Comparison of ENCODE assay signal across 9 mouse cellular contexts in the genomic region with DNA sequence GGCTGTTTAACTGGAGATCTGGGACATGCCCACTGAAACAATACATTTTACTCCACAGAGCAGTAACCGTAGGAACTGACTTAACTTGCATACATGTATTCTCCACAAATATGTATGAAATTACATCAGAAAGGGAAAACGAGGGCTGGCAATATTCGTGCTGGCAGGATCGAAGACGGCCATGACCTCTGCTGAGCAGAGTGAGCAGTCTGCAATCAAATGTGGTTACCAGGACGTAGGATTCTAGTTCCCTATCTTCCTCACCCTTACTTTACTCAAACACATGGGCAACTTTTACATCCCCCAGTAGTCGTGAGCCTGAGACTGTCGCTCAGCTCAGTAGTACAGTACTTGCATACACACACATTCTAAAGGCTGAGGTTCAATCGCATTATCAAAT. TPM values are rescaled to one million over a fixed set of nuclear protein-coding genes. Genes with fewer than 3 reads are reported as not detected.
DNase-seq lines count a peak whose midpoint lies in the region; ATAC-seq and TF ChIP-seq lines count a peak whose summit lies in the region.
"Had no signal": no experiment of that assay in that cellular context is flagged by ENCODE, and none has a peak within 500 bp of the region (broad histone marks: within the 10 kb centered on the region; RNA-seq: fewer than 3 reads in every experiment).

No protein-coding gene starts in this region.

- no peak for DNase-seq in heart, adult 8-10 months (ENCODE audit: low spot score)
- no peak for DNase-seq in hindbrain, embryonic 14.5 days (ENCODE audit: low spot score)
- DNase-seq in midbrain, embryonic 14.5 days: no peak
- DNase-seq in layer of hippocampus, postnatal 10 days (ENCODE audit: low spot score in 2 of 2): no peak
- no peak for DNase-seq in adrenal gland, postnatal 25 days
- DNase-seq in adrenal gland, postnatal 10 days: no peak
- DNase-seq: gastrocnemius, postnatal 36 days had no signal

- peaks cover 50% of the 10 kb centered on the region for H3K36me3 ChIP-seq in heart, embryonic 14.5 days (ENCODE audit: control insufficient read depth, insufficient read depth, low read length)
- peaks cover 41% of the 10 kb centered on the region for H3K36me3 ChIP-seq in hindbrain, embryonic 14.5 days (replicated peaks; ENCODE audit: control insufficient read depth, insufficient read depth)
- H3K36me3 ChIP-seq in midbrain, embryonic 14.5 days (ENCODE audit: control insufficient read depth, insufficient read depth, low read length): peaks cover 33% of the 10 kb centered on the region

- peak overlapping the region; percentile 100; the same call in 1 of the 2 replicates for H3K9ac ChIP-seq in heart, embryonic 14.5 days (ENCODE audit: low read length)
- peak overlapping the region; percentile 14; the same call in 1 of the 2 replicates for H3K9ac ChIP-seq in hindbrain, embryonic 14.5 days
- 0 out of 2 replicates have a peak overlapping the region, but pooled peaks have one; percentile 100 for H3K9ac ChIP-seq in midbrain, embryonic 14.5 days (replicated peaks; ENCODE audit: low read length)

- no peaks in the 10 kb centered on the region for H3K27me3 ChIP-seq in heart, embryonic 14.5 days (ENCODE audit: control insufficient read depth, insufficient read depth, low read length)
- H3K27me3 ChIP-seq in hindbrain, embryonic 14.5 days (ENCODE audit: control insufficient read depth, insufficient read depth, low read length): no peaks in the 10 kb centered on the region
- no peaks in the 10 kb centered on the region for H3K27me3 ChIP-seq in midbrain, embryonic 14.5 days (ENCODE audit: control insufficient read depth, insufficient read depth, low read length)

- no peaks in the 10 kb centered on the region for H3K9me3 ChIP-seq in heart, embryonic 14.5 days (ENCODE audit: control insufficient read depth, low read length)
- no peaks in the 10 kb centered on the region for H3K9me3 ChIP-seq in hindbrain, embryonic 14.5 days (ENCODE audit: control insufficient read depth, low read length)
- H3K9me3 ChIP-seq in midbrain, embryonic 14.5 days (ENCODE audit: control insufficient read depth, low read length): no peaks in the 10 kb centered on the region

- H3K4me3 ChIP-seq in heart, embryonic 14.5 days (ENCODE audit: control insufficient read depth in 1 of 2, insufficient read depth in 1 of 2, low read depth in 1 of 2, low read length in 2 of 2): peak overlapping the region in 1 of 2 experiments; percentile 98; a peak in 2 of 4 replicates
- peak overlapping the region; percentile 96 for H3K4me3 ChIP-seq in bone marrow macrophage, adult 2 months (ENCODE audit: insufficient read depth, low read length)
- peak overlapping the region; percentile 96 for H3K4me3 ChIP-seq in hindbrain, embryonic 14.5 days (replicated peaks; ENCODE audit: low read length)
- peak overlapping the region; percentile 94 for H3K4me3 ChIP-seq in midbrain, embryonic 14.5 days (replicated peaks; ENCODE audit: low read depth, low read length)

- 0 out of 4 replicates have a peak overlapping the region, but pooled peaks of 1 of the 2 experiments have one; percentile 14 for H3K27ac ChIP-seq in heart, embryonic 14.5 days (replicated peaks in 1 of 2; ENCODE audit: control insufficient read depth in 1 of 2, insufficient read depth in 1 of 2, low read depth in 2 of 2, low read length in 2 of 2)
- peak overlapping the region; percentile 100 for H3K27ac ChIP-seq in bone marrow macrophage, adult 2 months (ENCODE audit: insufficient read depth, low read depth, low read length)
- H3K27ac ChIP-seq in hindbrain, embryonic 14.5 days: no peak overlapping the region
- no peak overlapping the region for H3K27ac ChIP-seq in midbrain, embryonic 14.5 days (replicated peaks; ENCODE audit: low read depth, low read length)

- no peak for TF ChIP-seq POLR2A in bone marrow macrophage, adult 2 months (IDR thresholded peaks at IDR 0.05; ENCODE audit: borderline replicate concordance, low read depth, low read length)

- H3K4me1 ChIP-seq in heart, embryonic 14.5 days (ENCODE audit: control insufficient read depth in 2 of 2, insufficient read depth in 2 of 2, low read length in 2 of 2): peaks cover 0 to 19% of the 10 kb centered on the region in 2 experiments; a peak in 3 of 4 replicates
- peaks cover 19% of the 10 kb centered on the region for H3K4me1 ChIP-seq in bone marrow macrophage, adult 2 months (ENCODE audit: control insufficient read depth, insufficient read depth, low read length)
- peaks cover 13% of the 10 kb centered on the region for H3K4me1 ChIP-seq in hindbrain, embryonic 14.5 days (replicated peaks; ENCODE audit: control insufficient read depth, insufficient read depth, low read length)
- H3K4me1 ChIP-seq in midbrain, embryonic 14.5 days (ENCODE audit: control insufficient read depth, insufficient read depth, low read length): peaks cover 15% of the 10 kb centered on the region

- 83% methylated on average over 9 of the region's 9 CpGs for WGBS in heart, embryonic 14.5 days
- 83% methylated on average over 9 of the region's 9 CpGs for WGBS in hindbrain, embryonic 14.5 days
- 92% methylated on average over 9 of the region's 9 CpGs for WGBS in midbrain, embryonic 14.5 days

- H3K4me2 ChIP-seq in heart, embryonic 14.5 days (ENCODE audit: low read length): peak overlapping the region; percentile 81
- H3K4me2 ChIP-seq in hindbrain, embryonic 14.5 days (replicated peaks): peak overlapping the region; percentile 81
- H3K4me2 ChIP-seq in midbrain, embryonic 14.5 days (ENCODE audit: low read length): peak overlapping the region; percentile 69

- no peak for ATAC-seq in heart, embryonic 14.5 days (ENCODE audit: insufficient number of reproducible peaks, insufficient read depth, low FRiP score, low read depth)
- ATAC-seq in hindbrain, embryonic 14.5 days (ENCODE audit: low FRiP score): no peak
- ATAC-seq in midbrain, embryonic 14.5 days (ENCODE audit: low FRiP score, low TSS enrichment): no peak

- TF ChIP-seq CTCF in bone marrow macrophage, adult 2 months (IDR thresholded peaks at IDR 0.05; ENCODE audit: low read depth, low read length): no peak

RNA-seq across cellular contexts. Expression of a gene that starts 1.7 kb away (rescaled TPM):
- 48.9 and 49.0 TPM in 2 replicates for polyA plus RNA-seq in heart, embryonic 14.5 days (2014; fragmentation: Nextera tagmentation; extraction: Ambion mirVana)
- total RNA-seq in heart, adult 8-10 months (2022): 10 to 100 TPM; 47.6 to 55.1 (median 50.9) TPM
- 94.2 and 95.5 TPM in 2 replicates for polyA plus RNA-seq in bone marrow macrophage, adult 2 months (2012; ENCODE audit: insufficient read depth, insufficient read length, missing spikeins)
- polyA plus RNA-seq in hindbrain, embryonic 14.5 days (2014; fragmentation: Nextera tagmentation; extraction: Ambion mirVana): 47.2 and 48.4 TPM in 2 replicates
- polyA plus RNA-seq in midbrain, embryonic 14.5 days (2014; fragmentation: Nextera tagmentation; extraction: Ambion mirVana): 49.0 and 57.3 TPM in 2 replicates
- total RNA-seq in layer of hippocampus, postnatal 10 days (2021): 10 to 100 TPM; 51.5 to 57.3 TPM
- 50.3 and 61.9 TPM in 2 replicates for total RNA-seq in adrenal gland, postnatal 25 days (2021)
- 10 to 100 TPM; 41.1 to 46.2 TPM for total RNA-seq in adrenal gland, postnatal 10 days (2021)

RNA-seq across cellular contexts. Expression of a gene that starts 37.3 kb away (rescaled TPM):
- polyA plus RNA-seq in heart, embryonic 14.5 days (2014; fragmentation: Nextera tagmentation; extraction: Ambion mirVana): 5.9 and 7.7 TPM in 2 replicates
- 1 to 10 TPM; 7.7 to 9.3 (median 7.8) TPM for total RNA-seq in heart, adult 8-10 months (2022)
- polyA plus RNA-seq in bone marrow macrophage, adult 2 months (2012; ENCODE audit: insufficient read depth, insufficient read length, missing spikeins): 5.4 and 10.6 TPM in 2 replicates
- 24.8 and 28.9 TPM in 2 replicates for polyA plus RNA-seq in hindbrain, embryonic 14.5 days (2014; fragmentation: Nextera tagmentation; extraction: Ambion mirVana)
- 22.5 and 26.5 TPM in 2 replicates for polyA plus RNA-seq in midbrain, embryonic 14.5 days (2014; fragmentation: Nextera tagmentation; extraction: Ambion mirVana)
- total RNA-seq in layer of hippocampus, postnatal 10 days (2021): 10 to 100 TPM; 31.1 to 34.6 TPM
- 14.0 and 17.0 TPM in 2 replicates for total RNA-seq in adrenal gland, postnatal 25 days (2021)
- total RNA-seq in adrenal gland, postnatal 10 days (2021): 10 to 100 TPM; 10.5 to 14.4 TPM

Comparison
In these comparisons a context has a peak if more than half of its experiments do, and no peak if none do; other contexts are left out.
1. H3K9ac ChIP-seq: peak in every context shown above with its lines; median percentile 100 in heart, embryonic 14.5 days; 100 in midbrain, embryonic 14.5 days; 14 in hindbrain, embryonic 14.5 days.